Mouse (Mus musculus): Measurements from ENCODE around the gene Rapgef1. TPM values are rescaled to one million over a fixed set of nuclear protein-coding genes. Genes with fewer than 3 reads are reported as not detected.

Gene Rapgef1
- polyA plus RNA-seq, 1 experiment from 2014 or later: 23.5 TPM

DNA sequence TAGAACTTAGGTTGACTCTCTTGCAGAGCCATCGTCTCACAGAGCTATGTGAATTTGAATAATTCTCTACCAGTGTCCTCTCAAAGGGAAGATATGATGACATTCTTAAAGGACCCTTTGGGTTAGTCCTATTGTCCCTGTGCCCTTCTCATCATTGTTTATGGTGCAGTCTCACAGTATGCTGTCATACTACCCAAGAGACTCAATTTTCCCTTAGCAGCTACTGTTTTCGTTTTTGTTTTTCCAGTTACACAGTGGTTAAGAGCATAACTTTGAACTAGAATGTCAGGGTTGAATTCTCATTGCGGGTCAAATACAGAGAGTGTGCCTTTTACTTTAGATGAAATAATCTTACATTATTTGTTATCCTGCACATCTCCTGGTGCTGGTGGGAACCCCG, 27.6 kb downstream of the Rapgef1 start:
- WGBS: 91% methylated on average over 4 of the region's 4 CpGs
- Histone ChIP-seq H3K27me3 (ENCODE audit: control insufficient read depth, insufficient read depth, low read length) (no peaks in the 10 kb centered on the region), H3K36me3 (ENCODE audit: control insufficient read depth, insufficient read depth, low read length) (no peaks in the 10 kb centered on the region), H3K4me3 (ENCODE audit: low read depth, low read length) (no peak overlapping the region), H3K4me1 (ENCODE audit: control insufficient read depth, insufficient read depth, low read length) (no peaks in the 10 kb centered on the region), H3K9me3 (ENCODE audit: control insufficient read depth, low read length) (no peaks in the 10 kb centered on the region), H3K9ac (ENCODE audit: low read length) (no peak overlapping the region), H3K4me2 (ENCODE audit: low read depth) (no peak overlapping the region), H3K27ac (ENCODE audit: low read depth, low read length) (no peak overlapping the region)
- ATAC-seq (ENCODE audit: insufficient read depth, low FRiP score, low TSS enrichment) (no peak), DNase-seq (ENCODE audit: low spot score) (no peak)

DNA sequence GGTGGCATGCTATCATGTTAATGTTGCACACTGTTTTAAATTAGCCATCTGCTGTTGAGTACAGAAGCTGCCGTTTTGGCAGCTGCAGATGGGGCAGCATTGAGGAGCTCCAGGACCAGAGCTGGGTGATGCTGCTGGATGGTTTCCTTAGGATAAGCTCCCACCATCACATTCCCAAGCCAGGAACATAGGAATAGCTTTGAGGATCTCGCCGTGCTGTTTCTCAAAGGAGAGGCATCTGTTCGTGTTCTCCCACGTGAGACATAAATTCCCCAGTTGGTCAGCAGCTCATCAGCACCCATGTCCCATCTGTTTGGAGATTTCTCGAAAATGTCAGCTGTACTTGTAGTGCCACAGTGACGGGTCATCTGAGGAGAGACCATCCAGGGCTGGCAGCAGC, 28.3 kb downstream of the Rapgef1 start:
- no peaks in the 10 kb centered on the region for H3K9me3 ChIP-seq (ENCODE audit: control insufficient read depth, low read length)
- WGBS: 69% methylated on average over 7 of the region's 7 CpGs

DNA sequence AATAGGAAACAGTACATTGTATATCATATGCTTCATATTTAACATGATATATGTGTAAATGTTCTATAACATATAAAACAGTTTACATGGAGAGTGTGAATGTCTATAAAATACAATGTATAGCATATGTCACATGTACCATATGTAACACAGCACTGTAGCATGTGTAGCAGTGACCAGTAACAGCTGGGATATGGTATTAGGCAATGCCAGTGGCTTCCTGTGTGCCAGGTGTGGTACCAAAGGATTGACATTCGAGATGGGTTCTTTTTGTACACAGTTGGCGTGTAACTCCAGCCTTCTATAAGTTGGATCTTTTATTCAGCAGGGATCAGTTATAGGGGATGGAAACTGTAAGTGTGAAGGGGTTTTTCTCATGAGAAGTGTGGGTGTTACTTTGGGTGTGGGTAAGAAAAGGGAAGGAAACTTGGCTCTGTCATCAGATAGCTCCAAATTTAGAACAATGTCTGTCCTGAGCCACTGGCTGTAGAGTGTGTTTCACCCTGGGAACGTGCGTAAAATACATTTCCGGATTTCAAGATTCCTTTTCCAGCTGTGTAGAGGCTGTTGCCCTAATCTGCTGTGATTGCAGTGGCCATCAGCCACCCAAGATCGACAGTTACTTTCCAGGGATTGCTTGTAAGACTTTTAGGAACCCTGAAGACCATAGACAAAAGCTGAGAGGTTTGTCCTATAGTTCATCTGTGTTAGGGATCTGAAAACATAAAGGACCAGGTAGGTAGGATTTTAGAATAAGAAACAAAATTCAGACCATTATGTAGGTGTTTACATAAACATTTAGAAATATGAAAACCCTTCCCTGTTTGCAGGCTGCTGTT, 29.7 kb downstream of the Rapgef1 start:
- Histone ChIP-seq H3K4me1 (ENCODE audit: control insufficient read depth, insufficient read depth, low read length) (no peaks in the 10 kb centered on the region), H3K4me3 (ENCODE audit: low read depth, low read length) (no peak overlapping the region), H3K9me3 (ENCODE audit: control insufficient read depth, low read length) (no peaks in the 10 kb centered on the region), H3K27me3 (ENCODE audit: control insufficient read depth, insufficient read depth, low read length) (no peaks in the 10 kb centered on the region), H3K36me3 (ENCODE audit: control insufficient read depth, insufficient read depth, low read length) (no peaks in the 10 kb centered on the region), H3K27ac (ENCODE audit: low read depth, low read length) (no peak overlapping the region), H3K9ac (ENCODE audit: low read length) (no peak overlapping the region), H3K4me2 (ENCODE audit: low read depth) (no peak overlapping the region)
- DNase-seq (ENCODE audit: low spot score) (no peak), ATAC-seq (ENCODE audit: insufficient read depth, low FRiP score, low TSS enrichment) (no peak)
- WGBS: 75% methylated on average over 6 of the region's 6 CpGs

More for the DNA sequence above, 28.3 kb downstream of the Rapgef1 start:
- H3K27me3 ChIP-seq (ENCODE audit: control insufficient read depth, insufficient read depth, low read length): no peaks in the 10 kb centered on the region
- H3K27ac ChIP-seq (ENCODE audit: low read depth, low read length): no peak overlapping the region
- no peak for DNase-seq (ENCODE audit: low spot score)
- no peak overlapping the region for H3K4me3 ChIP-seq (ENCODE audit: low read depth, low read length)
- no peaks in the 10 kb centered on the region for H3K4me1 ChIP-seq (ENCODE audit: control insufficient read depth, insufficient read depth, low read length)
- no peak overlapping the region for H3K9ac ChIP-seq (ENCODE audit: low read length)
- no peaks in the 10 kb centered on the region for H3K36me3 ChIP-seq (ENCODE audit: control insufficient read depth, insufficient read depth, low read length)
- no peak for ATAC-seq (ENCODE audit: insufficient read depth, low FRiP score, low TSS enrichment)
- no peak overlapping the region for H3K4me2 ChIP-seq (ENCODE audit: low read depth)

DNA sequence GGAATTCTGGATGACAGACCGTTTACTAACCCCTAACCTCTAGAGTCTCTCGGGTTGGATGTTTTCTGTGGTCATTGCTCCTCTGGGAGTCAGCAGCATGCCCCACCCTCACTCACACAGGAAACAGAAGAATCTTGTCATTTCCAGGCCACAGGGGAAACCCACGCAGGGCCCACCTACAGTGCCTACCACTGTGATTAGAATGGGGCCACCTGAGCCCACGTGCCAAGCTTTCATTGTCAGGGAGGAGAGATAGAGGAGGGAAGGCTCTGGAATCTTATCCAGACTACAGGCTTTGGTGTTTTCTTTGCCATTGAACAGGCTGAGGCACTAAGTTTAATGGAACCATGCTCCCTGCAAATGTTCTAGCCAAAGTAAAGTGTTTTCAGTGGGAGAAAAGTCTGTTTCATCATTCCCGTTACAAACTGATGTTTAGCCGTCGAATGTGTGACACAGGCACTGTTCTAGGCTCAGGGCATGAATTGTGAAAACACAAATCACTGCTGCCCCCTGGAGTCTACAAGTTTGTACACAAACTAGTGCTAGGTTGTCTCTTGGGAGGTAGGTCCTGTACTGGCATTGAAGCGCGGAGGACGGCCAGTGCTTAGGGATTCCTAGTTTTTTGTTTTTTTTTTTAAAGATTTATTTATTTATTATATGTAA, 30.4 kb downstream of the Rapgef1 start:
- H3K4me1 ChIP-seq (ENCODE audit: control insufficient read depth, insufficient read depth, low read length): no peaks in the 10 kb centered on the region
- no peak for DNase-seq (ENCODE audit: low spot score)
- no peaks in the 10 kb centered on the region for H3K36me3 ChIP-seq (ENCODE audit: control insufficient read depth, insufficient read depth, low read length)
- no peak overlapping the region for H3K4me3 ChIP-seq (ENCODE audit: low read depth, low read length)
- ATAC-seq (ENCODE audit: insufficient read depth, low FRiP score, low TSS enrichment): no peak
- no peak overlapping the region for H3K27ac ChIP-seq (ENCODE audit: low read depth, low read length)
- no peaks in the 10 kb centered on the region for H3K9me3 ChIP-seq (ENCODE audit: control insufficient read depth, low read length)
- H3K27me3 ChIP-seq (ENCODE audit: control insufficient read depth, insufficient read depth, low read length): no peaks in the 10 kb centered on the region
- no peak overlapping the region for H3K4me2 ChIP-seq (ENCODE audit: low read depth)
- H3K9ac ChIP-seq (ENCODE audit: low read length): no peak overlapping the region
- 84% methylated on average over 10 of the region's 10 CpGs for WGBS

DNA sequence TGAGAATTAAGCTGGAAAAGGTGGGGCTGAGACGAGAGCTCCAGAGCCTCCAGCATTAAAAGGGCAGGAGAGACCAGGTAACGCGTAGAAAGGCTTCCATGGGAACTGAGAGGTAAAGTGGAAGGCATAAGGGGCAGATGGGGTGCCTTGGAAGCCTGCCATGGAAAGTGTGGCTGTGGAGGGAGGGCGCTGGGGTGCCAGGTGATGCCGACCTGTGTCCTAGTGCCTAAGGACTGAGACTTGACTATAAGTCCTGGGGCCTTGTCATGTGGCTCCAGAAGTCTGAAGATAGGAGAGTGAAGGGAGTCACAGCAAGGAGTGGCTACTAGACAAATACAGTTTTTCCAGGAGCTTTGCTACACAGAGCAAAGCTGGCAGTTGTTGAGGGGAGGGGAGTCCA, 32.4 kb downstream of the Rapgef1 start:
- no peak overlapping the region for H3K4me2 ChIP-seq (ENCODE audit: low read depth)
- no peaks in the 10 kb centered on the region for H3K9me3 ChIP-seq (ENCODE audit: control insufficient read depth, low read length)
- no peaks in the 10 kb centered on the region for H3K4me1 ChIP-seq (ENCODE audit: control insufficient read depth, insufficient read depth, low read length)
- 93% methylated on average over 5 of the region's 5 CpGs for WGBS
- H3K4me3 ChIP-seq (ENCODE audit: low read depth, low read length): no peak overlapping the region
- no peak overlapping the region for H3K9ac ChIP-seq (ENCODE audit: low read length)
- H3K27me3 ChIP-seq (ENCODE audit: control insufficient read depth, insufficient read depth, low read length): no peaks in the 10 kb centered on the region
- H3K27ac ChIP-seq (ENCODE audit: low read depth, low read length): no peak overlapping the region
- DNase-seq (ENCODE audit: low spot score) (no peak), ATAC-seq (ENCODE audit: insufficient read depth, low FRiP score, low TSS enrichment) (no peak)
- no peaks in the 10 kb centered on the region for H3K36me3 ChIP-seq (ENCODE audit: control insufficient read depth, insufficient read depth, low read length)

DNA sequence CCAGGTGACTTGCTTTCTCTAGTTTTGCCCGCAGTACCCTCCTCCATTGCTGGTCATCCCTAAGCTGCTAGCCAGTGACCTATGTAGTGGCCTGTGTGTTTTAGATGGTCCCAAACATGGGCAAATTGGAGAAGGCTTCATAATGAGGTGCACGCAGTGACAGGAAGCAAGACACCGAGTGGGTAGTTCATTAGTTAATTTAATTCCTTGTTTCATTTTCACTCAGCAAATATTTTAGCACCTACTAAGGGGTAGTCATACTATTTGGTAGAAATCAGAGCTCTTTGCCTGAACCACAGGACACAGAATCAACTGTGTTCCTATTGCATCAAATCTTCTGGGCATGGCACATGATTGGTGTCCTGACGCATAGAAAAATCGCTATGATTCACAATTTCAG, 35.9 kb downstream of the Rapgef1 start:
- WGBS: 95% methylated on average over 5 of the region's 5 CpGs
- Histone ChIP-seq H3K36me3 (ENCODE audit: control insufficient read depth, insufficient read depth, low read length) (no peaks in the 10 kb centered on the region), H3K27me3 (ENCODE audit: control insufficient read depth, insufficient read depth, low read length) (no peaks in the 10 kb centered on the region), H3K4me2 (ENCODE audit: low read depth) (no peak overlapping the region), H3K4me1 (ENCODE audit: control insufficient read depth, insufficient read depth, low read length) (no peaks in the 10 kb centered on the region), H3K27ac (ENCODE audit: low read depth, low read length) (no peak overlapping the region), H3K9ac (ENCODE audit: low read length) (no peak overlapping the region), H3K9me3 (ENCODE audit: control insufficient read depth, low read length) (no peaks in the 10 kb centered on the region), H3K4me3 (ENCODE audit: low read depth, low read length) (no peak overlapping the region)
- ATAC-seq (ENCODE audit: insufficient read depth, low FRiP score, low TSS enrichment) (no peak), DNase-seq (ENCODE audit: low spot score) (no peak)

DNA sequence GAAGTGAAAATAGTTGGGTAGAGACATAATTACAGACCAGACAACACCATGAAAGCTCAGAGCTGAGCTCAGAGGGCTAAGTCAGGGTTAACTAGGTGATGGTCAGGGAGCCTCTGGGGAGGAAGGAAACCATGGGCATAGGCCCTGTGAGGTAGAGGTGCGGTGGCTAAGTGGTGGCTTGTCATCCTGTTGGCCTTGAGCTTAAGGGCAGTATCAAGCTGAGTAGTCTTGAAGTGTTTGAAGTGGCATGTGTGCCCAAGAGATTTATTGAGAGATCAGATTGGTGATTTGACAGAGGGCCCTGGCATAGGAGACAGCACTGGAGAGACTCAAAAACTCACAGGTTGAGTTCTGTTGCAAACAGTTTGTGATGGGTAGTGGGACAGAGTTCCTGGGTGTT, 36.6 kb downstream of the Rapgef1 start:
- Histone ChIP-seq H3K27me3 (ENCODE audit: control insufficient read depth, insufficient read depth, low read length) (no peaks in the 10 kb centered on the region), H3K9ac (ENCODE audit: low read length) (no peak overlapping the region), H3K4me2 (ENCODE audit: low read depth) (no peak overlapping the region), H3K36me3 (ENCODE audit: control insufficient read depth, insufficient read depth, low read length) (no peaks in the 10 kb centered on the region), H3K27ac (ENCODE audit: low read depth, low read length) (no peak overlapping the region), H3K9me3 (ENCODE audit: control insufficient read depth, low read length) (no peaks in the 10 kb centered on the region), H3K4me3 (ENCODE audit: low read depth, low read length) (no peak overlapping the region), H3K4me1 (ENCODE audit: control insufficient read depth, insufficient read depth, low read length) (no peaks in the 10 kb centered on the region)
- no peak for ATAC-seq (ENCODE audit: insufficient read depth, low FRiP score, low TSS enrichment)
- 96% methylated on average over 1 of the region's 1 CpGs for WGBS
- no peak for DNase-seq (ENCODE audit: low spot score)

DNA sequence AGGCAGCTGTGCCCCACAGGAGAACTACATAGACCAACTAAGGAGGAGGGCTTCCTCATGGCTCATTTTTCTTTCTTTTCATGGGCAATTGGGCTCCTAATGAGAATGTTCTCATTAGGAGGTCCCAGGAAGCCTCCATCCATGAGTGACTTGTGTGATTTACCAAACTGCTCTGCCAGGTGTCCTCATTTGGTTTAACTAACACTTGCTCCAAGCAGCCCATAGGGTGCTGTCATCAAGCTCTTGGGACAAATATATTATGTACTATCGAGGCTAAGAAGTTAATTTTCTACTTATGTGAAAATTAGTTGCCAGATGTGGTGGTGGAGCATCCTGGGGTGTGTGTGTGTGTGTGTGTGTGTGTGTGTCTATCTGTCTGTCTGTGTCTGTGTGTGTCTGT, 37.6 kb downstream of the Rapgef1 start:
- no peaks in the 10 kb centered on the region for H3K4me1 ChIP-seq (ENCODE audit: control insufficient read depth, insufficient read depth, low read length)
- H3K36me3 ChIP-seq (ENCODE audit: control insufficient read depth, insufficient read depth, low read length): no peaks in the 10 kb centered on the region
- H3K4me2 ChIP-seq (ENCODE audit: low read depth): no peak overlapping the region
- no peaks in the 10 kb centered on the region for H3K9me3 ChIP-seq (ENCODE audit: control insufficient read depth, low read length)
- no peak overlapping the region for H3K4me3 ChIP-seq (ENCODE audit: low read depth, low read length)
- H3K27ac ChIP-seq (ENCODE audit: low read depth, low read length): no peak overlapping the region
- DNase-seq (ENCODE audit: low spot score) (no peak), ATAC-seq (ENCODE audit: insufficient read depth, low FRiP score, low TSS enrichment) (no peak)
- no peaks in the 10 kb centered on the region for H3K27me3 ChIP-seq (ENCODE audit: control insufficient read depth, insufficient read depth, low read length)
- no peak overlapping the region for H3K9ac ChIP-seq (ENCODE audit: low read length)
- 74% methylated on average over 1 of the region's 1 CpGs for WGBS

DNA sequence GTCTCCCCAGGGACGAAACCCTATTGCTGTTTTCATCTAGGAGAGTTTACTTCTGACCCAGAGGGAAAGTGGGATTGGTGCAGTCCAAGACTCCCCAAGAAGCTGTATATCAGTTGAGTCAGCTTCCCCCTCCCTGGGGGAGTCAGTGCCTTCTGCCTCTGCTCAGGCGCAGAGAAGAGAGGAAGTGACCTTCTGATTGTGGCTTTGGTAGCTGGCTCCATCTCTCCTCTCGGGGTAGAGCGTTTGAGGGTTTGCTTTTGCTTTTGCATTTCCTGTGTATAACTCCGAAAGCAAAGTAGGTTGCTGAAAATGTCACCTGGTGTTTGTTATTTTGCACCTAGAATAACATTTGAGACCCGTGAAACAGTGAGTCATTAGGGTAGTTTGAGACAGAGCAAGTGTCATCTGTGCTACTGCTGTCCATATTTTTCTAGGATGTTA, 42.3 kb downstream of the Rapgef1 start:
- no peak overlapping the region for H3K4me3 ChIP-seq (ENCODE audit: low read depth, low read length)
- H3K27ac ChIP-seq (ENCODE audit: low read depth, low read length): no peak overlapping the region
- 78% methylated on average over 6 of the region's 6 CpGs for WGBS
- H3K4me1 ChIP-seq (ENCODE audit: control insufficient read depth, insufficient read depth, low read length): peaks cover 13% of the 10 kb centered on the region
- H3K9me3 ChIP-seq (ENCODE audit: control insufficient read depth, low read length): no peaks in the 10 kb centered on the region
- no peak overlapping the region for H3K9ac ChIP-seq (ENCODE audit: low read length)
- no peaks in the 10 kb centered on the region for H3K27me3 ChIP-seq (ENCODE audit: control insufficient read depth, insufficient read depth, low read length)
- H3K4me2 ChIP-seq (ENCODE audit: low read depth): no peak overlapping the region
- no peak for ATAC-seq (ENCODE audit: insufficient read depth, low FRiP score, low TSS enrichment)
- no peaks in the 10 kb centered on the region for H3K36me3 ChIP-seq (ENCODE audit: control insufficient read depth, insufficient read depth, low read length)
- DNase-seq (ENCODE audit: low spot score): no peak
